Mouse (Mus musculus) small intestine, adult 2 months (tissue): ENCODE measurements at regions not wholly inside any gene's neighbourhood (a gene's known extent, or its start where the extent isn't known, plus 50 kb on each side); places are given as distances from the start of the nearest gene placed in this dataset.
A peak's percentile ranks its signal among the peaks of the same experiment; 100 is the strongest.

ENCODE experiments used
- H3K27ac ChIP-seq: fragments of 200-500 bp; 2 replicates; pipeline ENCODE4 v1.5.1; 2012; ENCODE audit warnings: low read depth, low read length, control low read depth, inconsistent platforms; ENCODE audit not compliant: insufficient read depth
- H3K27me3 ChIP-seq: fragments of 200-500 bp; 2 replicates; pipeline ENCODE4 v1.6.1; 2012; ENCODE audit warnings: mild to moderate bottlenecking, moderate library complexity, low read length, inconsistent platforms; ENCODE audit not compliant: control insufficient read depth, insufficient read depth
- H3K36me3 ChIP-seq: fragments of 200-500 bp; 2 replicates; pipeline ENCODE4 v1.6.1; 2012; ENCODE audit warnings: mild to moderate bottlenecking, low read length, control low read depth, inconsistent platforms; ENCODE audit not compliant: control insufficient read depth, insufficient read depth
- H3K4me1 ChIP-seq: fragments of 200-500 bp; 2 replicates; pipeline ENCODE4 v1.6.1; 2012; ENCODE audit warnings: low read length, inconsistent platforms, mixed read lengths; ENCODE audit not compliant: control insufficient read depth, insufficient read depth, insufficient read length
- H3K4me3 ChIP-seq: fragments of 200-500 bp; 2 replicates; pipeline ENCODE4 v1.5.1; 2012; ENCODE audit warnings: low read depth, mild to moderate bottlenecking, control low read depth, inconsistent platforms, low read length, moderate library complexity
- CTCF ChIP-seq: fragments of 200-500 bp; IDR thresholded peaks from 2 replicates; pipeline ENCODE4 v1.5.1; 2012; ENCODE audit warnings: low read depth, mild to moderate bottlenecking, control low read depth, inconsistent platforms, low read length, moderate library complexity, mixed read lengths; ENCODE audit not compliant: insufficient replicate concordance, insufficient read length; ENCODE audit errors: extremely low read depth
- POLR2A ChIP-seq: fragments of 200-500 bp; IDR thresholded peaks from 2 replicates; pipeline ENCODE4 v1.6.1; 2012; ENCODE audit warnings: low read depth, mild to moderate bottlenecking, control low read depth, inconsistent platforms, low read length, moderate library complexity
- WGBS: fragments of 180-500 bp; shearing (Covaris S2); methylation state at CpG from one replicate; pipeline ENCODE4 v1.1.7; 2018; 5-methylcytosine and 5-hydroxymethylcytosine counted together

GRCm38 (mm10) chrX:11046769-11047168 is 252.3 kb upstream of the H2al1a start:
- no peak overlapping the region for H3K27ac ChIP-seq
- H3K4me3 ChIP-seq: no peak overlapping the region
- no peak for TF ChIP-seq CTCF
- no peak for TF ChIP-seq POLR2A
- no peaks in the 10 kb centered on the region for H3K36me3 ChIP-seq
- H3K27me3 ChIP-seq: no peaks in the 10 kb centered on the region
- peaks cover 4% of the 10 kb centered on the region; the same call in 1 of the 2 replicates for H3K4me1 ChIP-seq
- WGBS: 96% methylated on average over 3 of the region's 3 CpGs

GRCm38 (mm10) chrX:11082171-11082570 is 216.9 kb upstream of the H2al1a start:
- no peak overlapping the region for H3K4me3 ChIP-seq
- H3K27me3 ChIP-seq: no peaks in the 10 kb centered on the region
- H3K36me3 ChIP-seq: no peaks in the 10 kb centered on the region
- WGBS: 59% methylated on average over 3 of the region's 3 CpGs
- no peak overlapping the region for H3K27ac ChIP-seq
- H3K4me1 ChIP-seq: peaks cover 15% of the 10 kb centered on the region; the same call in 1 of the 2 replicates
- TF ChIP-seq POLR2A: no peak
- no peak for TF ChIP-seq CTCF

GRCm38 (mm10) chrX:11082845-11083244 is 216.2 kb upstream of the H2al1a start:
- peaks cover 15% of the 10 kb centered on the region; the same call in 1 of the 2 replicates for H3K4me1 ChIP-seq
- H3K36me3 ChIP-seq: no peaks in the 10 kb centered on the region
- H3K27ac ChIP-seq: no peak overlapping the region
- WGBS: 41% methylated on average over 3 of the region's 3 CpGs
- no peak overlapping the region for H3K4me3 ChIP-seq
- no peak for TF ChIP-seq POLR2A
- TF ChIP-seq CTCF: no peak
- no peaks in the 10 kb centered on the region for H3K27me3 ChIP-seq

GRCm38 (mm10) chrX:11086257-11087072 is 212.6 kb upstream of the H2al1a start:
- no peaks in the 10 kb centered on the region for H3K27me3 ChIP-seq
- H3K4me3 ChIP-seq: no peak overlapping the region
- H3K27ac ChIP-seq: peak overlapping the region; percentile 79
- H3K4me1 ChIP-seq: peaks cover 15% of the 10 kb centered on the region
- no peaks in the 10 kb centered on the region for H3K36me3 ChIP-seq
- no peak for TF ChIP-seq CTCF
- no peak for TF ChIP-seq POLR2A
- WGBS: 36% methylated on average over 7 of the region's 7 CpGs

- peaks cover 13% of the 10 kb centered on the region for H3K4me1 ChIP-seq
- H3K27ac ChIP-seq: no peak overlapping the region
- H3K4me3 ChIP-seq: peak overlapping the region; percentile 8; the same call in 1 of the 2 replicates
- WGBS: 29% methylated on average over 14 of the region's 14 CpGs
- no peaks in the 10 kb centered on the region for H3K27me3 ChIP-seq
- H3K36me3 ChIP-seq: no peaks in the 10 kb centered on the region
- TF ChIP-seq POLR2A (no peak), CTCF (peak; percentile 38; the same call in 1 of the 2 replicates)
Observed at GRCm38 (mm10) chrX:11087913-11088312, 211.1 kb upstream of the H2al1a start.

- Histone ChIP-seq H3K4me3 (no peak overlapping the region), H3K4me1 (peaks cover 12% of the 10 kb centered on the region), H3K27me3 (no peaks in the 10 kb centered on the region), H3K36me3 (no peaks in the 10 kb centered on the region), H3K27ac (no peak overlapping the region)
- WGBS: 72% methylated on average over 10 of the region's 10 CpGs
- TF ChIP-seq CTCF (no peak), POLR2A (no peak)
Observed at GRCm38 (mm10) chrX:11088506-11088905, 210.6 kb upstream of the H2al1a start.

- TF ChIP-seq CTCF (peak; percentile 39; the same call in 1 of the 2 replicates), POLR2A (no peak)
- no peaks in the 10 kb centered on the region for H3K36me3 ChIP-seq
- H3K27me3 ChIP-seq: no peaks in the 10 kb centered on the region
- H3K4me3 ChIP-seq: no peak overlapping the region
- H3K27ac ChIP-seq: no peak overlapping the region
- peaks cover 8% of the 10 kb centered on the region for H3K4me1 ChIP-seq
- WGBS: 36% methylated on average over 7 of the region's 7 CpGs
Observed at GRCm38 (mm10) chrX:11090432-11090831, 208.6 kb upstream of the H2al1a start.
